Mouse (Mus musculus) kidney, adult 2 months (tissue): ENCODE measurements at regions not wholly inside any gene's neighbourhood (a gene's known extent, or its start where the extent isn't known, plus 50 kb on each side); places are given as distances from the start of the nearest gene placed in this dataset.

Experiments
- CTCF ChIP-seq: fragments of 200-500 bp; conservative IDR thresholded peaks from 2 replicates; pipeline ENCODE4 v1.5.1; 2011; ENCODE audit warnings: low read depth, mild to moderate bottlenecking, control low read depth, low read length, moderate library complexity, mixed read lengths; ENCODE audit not compliant: insufficient read depth, insufficient read length
- POLR2A ChIP-seq: fragments of 200-500 bp; IDR thresholded peaks from one replicate; pipeline ENCODE4 v1.6.1; 2011; ENCODE audit warnings: low read depth, low read length, control low read depth

DNA sequence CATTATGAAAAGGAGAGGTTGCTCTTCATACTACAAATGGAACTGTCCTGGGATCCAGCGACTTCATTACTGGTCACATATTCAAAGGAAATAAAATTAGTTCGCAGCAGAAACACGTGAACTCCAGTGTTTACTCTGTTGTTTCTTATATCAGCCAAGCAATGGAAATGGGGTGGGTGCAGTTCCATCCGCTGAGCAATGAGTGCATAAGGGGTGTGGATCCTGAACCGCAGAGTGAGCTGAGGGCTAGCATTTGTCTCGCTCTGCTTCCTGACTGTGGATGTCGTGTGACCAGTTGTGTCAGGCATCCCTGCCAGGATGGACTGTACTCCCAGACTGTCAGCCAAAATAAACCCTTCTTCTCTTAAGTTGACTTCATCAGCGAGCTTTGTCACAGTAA is 80.0 kb upstream of the Smad1 start:
- TF ChIP-seq CTCF (no peak), POLR2A (no peak)
